Mouse (Mus musculus): Measurements from ENCODE around the gene Grm1. TPM values are rescaled to one million over a fixed set of nuclear protein-coding genes. Genes with fewer than 3 reads are reported as not detected.

The Grm1 gene
- total and polyA plus RNA-seq, 3 experiments = not detected

DNA sequence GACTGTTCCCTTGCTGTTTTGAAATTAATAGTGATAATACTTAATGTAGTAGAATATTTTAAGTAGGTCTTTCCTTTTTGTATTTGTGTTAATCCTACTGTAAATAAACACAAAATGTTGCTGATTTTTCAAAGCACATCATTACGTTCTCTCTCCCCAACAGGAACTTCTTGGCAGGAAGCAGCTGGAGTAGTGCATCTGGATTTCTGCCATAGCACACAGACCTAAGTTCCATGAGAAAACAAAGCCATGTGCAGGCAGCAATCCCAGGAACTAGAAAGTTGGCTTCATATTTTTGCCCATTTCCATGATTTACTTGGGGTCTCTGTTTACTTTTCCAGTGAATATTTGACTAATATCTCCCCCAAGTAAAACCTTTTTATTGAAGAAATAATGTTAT is 320.9 kb downstream of the Grm1 start:
- H3K4me1 ChIP-seq (ENCODE audit: control insufficient read depth in 1 of 2, insufficient read depth in 2 of 2) = no peaks in the 10 kb centered on the region
- H3K27ac ChIP-seq (ENCODE audit: insufficient read depth, low read depth) = no peak overlapping the region
- H3K79me2 ChIP-seq (replicated peaks; ENCODE audit: control insufficient read depth, extremely low read depth, insufficient read depth, poor library complexity, severe bottlenecking) = no peaks in the 10 kb centered on the region
- no peaks in the 10 kb centered on the region for H3K27me3 ChIP-seq (replicated peaks)
- no peaks in the 10 kb centered on the region for H3K9me3 ChIP-seq (replicated peaks; ENCODE audit: low read length)
- H3K4me2 ChIP-seq (ENCODE audit: insufficient read depth, low read depth, poor library complexity, severe bottlenecking) = no peak overlapping the region
- DNase-seq (ENCODE audit: extremely low read depth) = no peak
- H3K36me3 ChIP-seq (replicated peaks in 1 of 2; ENCODE audit: control insufficient read depth in 1 of 2, insufficient read depth in 1 of 2, low read length in 1 of 2) = no peaks in the 10 kb centered on the region
- TF ChIP-seq TBP (conservative IDR thresholded peaks at IDR 0.05; ENCODE audit: low read depth, low read length) (no peak), CHD1 (IDR thresholded peaks at IDR 0.05; ENCODE audit: low read depth, low read length) (no peak), MYC (IDR thresholded peaks at IDR 0.05; ENCODE audit: low read depth, low read length) (no peak), CHD2 (IDR thresholded peaks at IDR 0.05; ENCODE audit: low read length) (no peak), MAFK (IDR thresholded peaks at IDR 0.05; ENCODE audit: insufficient replicate concordance, low read length) (no peak), POLR2AphosphoS2 (IDR thresholded peaks at IDR 0.05; ENCODE audit: low read depth, low read length) (no peak), MXI1 (IDR thresholded peaks at IDR 0.05; ENCODE audit: low read depth, low read length) (no peak), ETS1 (conservative IDR thresholded peaks at IDR 0.05; ENCODE audit: low read depth, low read length) (no peak), ZNF384 (IDR thresholded peaks at IDR 0.05; ENCODE audit: low read depth, low read length) (no peak), USF1 (IDR thresholded peaks at IDR 0.05; ENCODE audit: low read depth, low read length) (no peak), MAZ (IDR thresholded peaks at IDR 0.05; ENCODE audit: low read depth, low read length) (no peak), SIN3A (IDR thresholded peaks at IDR 0.05; ENCODE audit: low read length) (no peak), HCFC1 (IDR thresholded peaks at IDR 0.05; ENCODE audit: low read depth, low read length) (no peak), PAX5 (IDR thresholded peaks at IDR 0.05; ENCODE audit: low read length) (no peak), ELF1 (IDR thresholded peaks at IDR 0.05; ENCODE audit: low read depth, low read length) (no peak), CTCF (conservative IDR thresholded peaks at IDR 0.05 in 1 of 2, IDR thresholded peaks at IDR 0.05 in 1 of 2; ENCODE audit: low read depth in 2 of 2, low read length in 2 of 2) (no peak), EP300 (IDR thresholded peaks at IDR 0.05; ENCODE audit: low read length) (no peak)
- no peak overlapping the region for H3K9ac ChIP-seq (ENCODE audit: insufficient read depth, low read depth)
- H3K4me3 ChIP-seq (replicated peaks in 1 of 3; ENCODE audit: low read depth in 2 of 3, low read length in 2 of 3, poor library complexity in 1 of 3) = no peak overlapping the region
- dilution Hi-C loops (cut with MboI; ENCODE audit: extremely low pct_ligation_motif_present, extremely low pct_unique_long_range_greater_than_20kb, low sequenced_read_pairs) = no loop called here
- in situ Hi-C loops (cut with MboI; ENCODE audit: low pct_ligation_motif_present, low pct_unique_long_range_greater_than_20kb, low sequenced_read_pairs) = no loop called here

DNA sequence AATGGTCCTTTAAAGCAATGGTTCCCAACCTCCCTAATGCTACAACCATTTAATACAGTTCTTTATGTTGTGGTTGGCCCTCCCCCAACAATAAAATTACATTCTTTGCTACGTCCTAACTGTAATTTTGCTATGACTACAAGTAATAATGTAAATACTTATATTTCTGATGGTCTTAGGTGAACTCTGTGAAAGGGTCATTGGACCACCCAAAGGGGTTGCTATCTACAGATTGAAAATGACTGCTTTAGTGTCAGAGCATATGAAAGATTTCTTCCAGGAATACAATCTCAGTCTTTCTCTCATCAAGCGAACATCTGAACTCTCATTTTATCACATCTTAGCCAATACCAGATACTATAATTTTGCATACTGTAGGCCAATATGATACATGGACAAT is 321.4 kb downstream of the Grm1 start:
- Histone ChIP-seq H3K4me1 (ENCODE audit: control insufficient read depth in 1 of 2, insufficient read depth in 2 of 2) (no peaks in the 10 kb centered on the region), H3K79me2 (replicated peaks; ENCODE audit: control insufficient read depth, extremely low read depth, insufficient read depth, poor library complexity, severe bottlenecking) (no peaks in the 10 kb centered on the region), H3K9ac (ENCODE audit: insufficient read depth, low read depth) (no peak overlapping the region), H3K4me2 (ENCODE audit: insufficient read depth, low read depth, poor library complexity, severe bottlenecking) (no peak overlapping the region), H3K27me3 (replicated peaks) (no peaks in the 10 kb centered on the region), H3K36me3 (replicated peaks in 1 of 2; ENCODE audit: control insufficient read depth in 1 of 2, insufficient read depth in 1 of 2, low read length in 1 of 2) (no peaks in the 10 kb centered on the region), H3K4me3 (replicated peaks in 1 of 3; ENCODE audit: low read depth in 2 of 3, low read length in 2 of 3, poor library complexity in 1 of 3) (no peak overlapping the region), H3K27ac (ENCODE audit: insufficient read depth, low read depth) (no peak overlapping the region), H3K9me3 (replicated peaks; ENCODE audit: low read length) (no peaks in the 10 kb centered on the region)
- in situ Hi-C loops (cut with MboI; ENCODE audit: low pct_ligation_motif_present, low pct_unique_long_range_greater_than_20kb, low sequenced_read_pairs) (no loop called here), dilution Hi-C loops (cut with MboI; ENCODE audit: extremely low pct_ligation_motif_present, extremely low pct_unique_long_range_greater_than_20kb, low sequenced_read_pairs) (no loop called here)
- TF ChIP-seq CHD2 (IDR thresholded peaks at IDR 0.05; ENCODE audit: low read length) = no peak
- TF ChIP-seq SMC3 (IDR thresholded peaks at IDR 0.05; ENCODE audit: low read depth, low read length) = no peak
- no peak for TF ChIP-seq SIN3A (IDR thresholded peaks at IDR 0.05; ENCODE audit: low read length)
- no peak for TF ChIP-seq USF1 (IDR thresholded peaks at IDR 0.05; ENCODE audit: low read depth, low read length)
- TF ChIP-seq POLR2AphosphoS2 (IDR thresholded peaks at IDR 0.05; ENCODE audit: low read depth, low read length) = no peak
- TF ChIP-seq MEF2A (IDR thresholded peaks at IDR 0.05; ENCODE audit: borderline replicate concordance, low read depth, low read length) = no peak
- TF ChIP-seq TCF12 (IDR thresholded peaks at IDR 0.05; ENCODE audit: low read depth, low read length) = no peak
- no peak for TF ChIP-seq BHLHE40 (IDR thresholded peaks at IDR 0.05; ENCODE audit: low read depth, low read length)
- TF ChIP-seq MXI1 (IDR thresholded peaks at IDR 0.05; ENCODE audit: low read depth, low read length) = no peak
- TF ChIP-seq PAX5 (IDR thresholded peaks at IDR 0.05; ENCODE audit: low read length) = no peak
- no peak for TF ChIP-seq MAZ (IDR thresholded peaks at IDR 0.05; ENCODE audit: low read depth, low read length)
- no peak for TF ChIP-seq CTCF (conservative IDR thresholded peaks at IDR 0.05 in 1 of 2, IDR thresholded peaks at IDR 0.05 in 1 of 2; ENCODE audit: low read depth in 2 of 2, low read length in 2 of 2)
- TF ChIP-seq E2F4 (IDR thresholded peaks at IDR 0.05; ENCODE audit: insufficient replicate concordance, low read depth, low read length) = no peak
- no peak for TF ChIP-seq IRF4 (IDR thresholded peaks at IDR 0.05; ENCODE audit: low read depth, low read length)
- TF ChIP-seq NRF1 (IDR thresholded peaks at IDR 0.05; ENCODE audit: low read depth, low read length) = no peak
- no peak for TF ChIP-seq ZMIZ1 (IDR thresholded peaks at IDR 0.05; ENCODE audit: low read depth, low read length)
- TF ChIP-seq MAX (IDR thresholded peaks at IDR 0.05; ENCODE audit: low read length) = no peak
- no peak for TF ChIP-seq USF2 (conservative IDR thresholded peaks at IDR 0.05; ENCODE audit: low read depth, low read length)
- no peak for TF ChIP-seq UBTF (IDR thresholded peaks at IDR 0.05; ENCODE audit: low read depth, low read length)
- no peak for TF ChIP-seq ETS1 (conservative IDR thresholded peaks at IDR 0.05; ENCODE audit: low read depth, low read length)
- no peak for DNase-seq (ENCODE audit: extremely low read depth)
